Mouse (Mus musculus): ENCODE results near the gene Fut8. TPM values are rescaled to one million over a fixed set of nuclear protein-coding genes. Genes with fewer than 3 reads are reported as not detected.

Gene Fut8
- polyA plus RNA-seq, 1 experiment from 2014 or later: 16.2 TPM

- Histone ChIP-seq H3K27me3 (replicated peaks; ENCODE audit: control insufficient read depth, insufficient read depth, low read length) (0 out of 2 replicates have a peak, but pooled peaks cover 6% of the 10 kb centered on the region), H3K9ac (ENCODE audit: low read depth, low read length) (no peak overlapping the region)
- WGBS: 86% methylated on average over 4 of the region's 4 CpGs
Observed at GRCm38 (mm10) chr12:77198253-77198652, 39.7 kb upstream of the Fut8 start.

GRCm38 (mm10) chr12:77201461-77202143 lies 36.3 kb upstream of the Fut8 start:
- no peaks in the 10 kb centered on the region for H3K36me3 ChIP-seq (ENCODE audit: control insufficient read depth, insufficient read depth, low read length)
- no peak overlapping the region for H3K9ac ChIP-seq (ENCODE audit: low read depth, low read length)
- no peak overlapping the region for H3K4me3 ChIP-seq (ENCODE audit: low read length)
- 55% methylated on average over 10 of the region's 10 CpGs for WGBS
- no peaks in the 10 kb centered on the region for H3K4me1 ChIP-seq (ENCODE audit: control insufficient read depth, insufficient read depth, low read length)
- no peak overlapping the region for H3K4me2 ChIP-seq (ENCODE audit: low read depth, low read length)
- peaks cover 18% of the 10 kb centered on the region; the same call in 1 of the 2 replicates for H3K27me3 ChIP-seq (replicated peaks; ENCODE audit: control insufficient read depth, insufficient read depth, low read length)
- no peak overlapping the region for H3K27ac ChIP-seq (ENCODE audit: low read length)
- no peak for ATAC-seq
- H3K9me3 ChIP-seq (ENCODE audit: control insufficient read depth, low read length): no peaks in the 10 kb centered on the region

More at GRCm38 (mm10) chr12:77198253-77198652, 39.7 kb upstream of the Fut8 start:
- Histone ChIP-seq H3K27ac (ENCODE audit: low read length) (no peak overlapping the region), H3K4me1 (ENCODE audit: control insufficient read depth, insufficient read depth, low read length) (no peaks in the 10 kb centered on the region; the same call in 1 of the 2 replicates), H3K4me2 (ENCODE audit: low read depth, low read length) (no peak overlapping the region), H3K9me3 (ENCODE audit: control insufficient read depth, low read length) (no peaks in the 10 kb centered on the region), H3K36me3 (ENCODE audit: control insufficient read depth, insufficient read depth, low read length) (no peaks in the 10 kb centered on the region), H3K4me3 (ENCODE audit: low read length) (no peak overlapping the region)
- ATAC-seq: no peak

GRCm38 (mm10) chr12:77203136-77203535 lies 34.8 kb upstream of the Fut8 start:
- H3K27me3 ChIP-seq (replicated peaks; ENCODE audit: control insufficient read depth, insufficient read depth, low read length): peaks cover 19% of the 10 kb centered on the region; the same call in 1 of the 2 replicates
- no peaks in the 10 kb centered on the region for H3K9me3 ChIP-seq (ENCODE audit: control insufficient read depth, low read length)
- WGBS: 93% methylated on average over 4 of the region's 4 CpGs
- no peak overlapping the region for H3K27ac ChIP-seq (ENCODE audit: low read length)
- no peak overlapping the region for H3K4me2 ChIP-seq (ENCODE audit: low read depth, low read length)
- no peak for ATAC-seq
- H3K4me1 ChIP-seq (ENCODE audit: control insufficient read depth, insufficient read depth, low read length): no peaks in the 10 kb centered on the region
- no peaks in the 10 kb centered on the region for H3K36me3 ChIP-seq (ENCODE audit: control insufficient read depth, insufficient read depth, low read length)
- no peak overlapping the region for H3K4me3 ChIP-seq (ENCODE audit: low read length)
- H3K9ac ChIP-seq (ENCODE audit: low read depth, low read length): no peak overlapping the region

GRCm38 (mm10) chr12:77206852-77207251 lies 31.1 kb upstream of the Fut8 start:
- no peak for ATAC-seq
- H3K4me3 ChIP-seq (ENCODE audit: low read length): no peak overlapping the region

GRCm38 (mm10) chr12:77208056-77208455 lies 29.9 kb upstream of the Fut8 start:
- Histone ChIP-seq H3K4me1 (ENCODE audit: control insufficient read depth, insufficient read depth, low read length) (no peaks in the 10 kb centered on the region), H3K27me3 (replicated peaks; ENCODE audit: control insufficient read depth, insufficient read depth, low read length) (peaks cover 18% of the 10 kb centered on the region; the same call in 1 of the 2 replicates), H3K4me3 (ENCODE audit: low read length) (no peak overlapping the region), H3K9me3 (ENCODE audit: control insufficient read depth, low read length) (no peaks in the 10 kb centered on the region), H3K27ac (ENCODE audit: low read length) (no peak overlapping the region), H3K36me3 (ENCODE audit: control insufficient read depth, insufficient read depth, low read length) (no peaks in the 10 kb centered on the region), H3K4me2 (ENCODE audit: low read depth, low read length) (no peak overlapping the region), H3K9ac (ENCODE audit: low read depth, low read length) (no peak overlapping the region)
- no peak for ATAC-seq
- 89% methylated on average over 2 of the region's 2 CpGs for WGBS

More at GRCm38 (mm10) chr12:77206852-77207251, 31.1 kb upstream of the Fut8 start:
- no peaks in the 10 kb centered on the region for H3K36me3 ChIP-seq (ENCODE audit: control insufficient read depth, insufficient read depth, low read length)
- H3K27ac ChIP-seq (ENCODE audit: low read length): no peak overlapping the region
- H3K9me3 ChIP-seq (ENCODE audit: control insufficient read depth, low read length): no peaks in the 10 kb centered on the region
- no peak overlapping the region for H3K9ac ChIP-seq (ENCODE audit: low read depth, low read length)
- WGBS: 72% methylated on average over 5 of the region's 5 CpGs
- no peaks in the 10 kb centered on the region for H3K4me1 ChIP-seq (ENCODE audit: control insufficient read depth, insufficient read depth, low read length)
- no peak overlapping the region for H3K4me2 ChIP-seq (ENCODE audit: low read depth, low read length)
- H3K27me3 ChIP-seq (replicated peaks; ENCODE audit: control insufficient read depth, insufficient read depth, low read length): peaks cover 22% of the 10 kb centered on the region; the same call in 1 of the 2 replicates

GRCm38 (mm10) chr12:77208576-77209180 lies 29.2 kb upstream of the Fut8 start:
- no peak overlapping the region for H3K27ac ChIP-seq (ENCODE audit: low read length)
- WGBS: 77% methylated on average over 5 of the region's 5 CpGs
- H3K4me3 ChIP-seq (ENCODE audit: low read length): no peak overlapping the region
- no peak overlapping the region for H3K9ac ChIP-seq (ENCODE audit: low read depth, low read length)
- H3K27me3 ChIP-seq (replicated peaks; ENCODE audit: control insufficient read depth, insufficient read depth, low read length): peaks cover 12% of the 10 kb centered on the region; the same call in 1 of the 2 replicates
- no peaks in the 10 kb centered on the region for H3K9me3 ChIP-seq (ENCODE audit: control insufficient read depth, low read length)
- no peaks in the 10 kb centered on the region for H3K4me1 ChIP-seq (ENCODE audit: control insufficient read depth, insufficient read depth, low read length)
- no peaks in the 10 kb centered on the region for H3K36me3 ChIP-seq (ENCODE audit: control insufficient read depth, insufficient read depth, low read length)
- H3K4me2 ChIP-seq (ENCODE audit: low read depth, low read length): no peak overlapping the region
- ATAC-seq: no peak

- no peak overlapping the region for H3K4me3 ChIP-seq (ENCODE audit: low read length)
- no peaks in the 10 kb centered on the region for H3K36me3 ChIP-seq (ENCODE audit: control insufficient read depth, insufficient read depth, low read length)
- H3K9me3 ChIP-seq (ENCODE audit: control insufficient read depth, low read length): no peaks in the 10 kb centered on the region
- no peak overlapping the region for H3K9ac ChIP-seq (ENCODE audit: low read depth, low read length)
- H3K4me1 ChIP-seq (ENCODE audit: control insufficient read depth, insufficient read depth, low read length): no peaks in the 10 kb centered on the region
- no peak overlapping the region for H3K27ac ChIP-seq (ENCODE audit: low read length)
- 71% methylated on average over 7 of the region's 7 CpGs for WGBS
- 0 out of 2 replicates have a peak, but pooled peaks cover 6% of the 10 kb centered on the region for H3K27me3 ChIP-seq (replicated peaks; ENCODE audit: control insufficient read depth, insufficient read depth, low read length)
- no peak for ATAC-seq
- H3K4me2 ChIP-seq (ENCODE audit: low read depth, low read length): no peak overlapping the region
Observed at GRCm38 (mm10) chr12:77211695-77212208, 26.2 kb upstream of the Fut8 start.

- Histone ChIP-seq H3K9ac (ENCODE audit: low read depth, low read length) (no peak overlapping the region), H3K9me3 (ENCODE audit: control insufficient read depth, low read length) (no peaks in the 10 kb centered on the region), H3K36me3 (ENCODE audit: control insufficient read depth, insufficient read depth, low read length) (no peaks in the 10 kb centered on the region), H3K4me2 (ENCODE audit: low read depth, low read length) (no peak overlapping the region), H3K4me3 (ENCODE audit: low read length) (no peak overlapping the region), H3K27me3 (replicated peaks; ENCODE audit: control insufficient read depth, insufficient read depth, low read length) (0 out of 2 replicates have a peak, but pooled peaks cover 8% of the 10 kb centered on the region), H3K27ac (ENCODE audit: low read length) (no peak overlapping the region), H3K4me1 (ENCODE audit: control insufficient read depth, insufficient read depth, low read length) (no peaks in the 10 kb centered on the region)
- 74% methylated on average over 6 of the region's 6 CpGs for WGBS
- no peak for ATAC-seq
Observed at GRCm38 (mm10) chr12:77213896-77214564, 23.9 kb upstream of the Fut8 start.

GRCm38 (mm10) chr12:77214565-77214909 lies 23.4 kb upstream of the Fut8 start:
- H3K27ac ChIP-seq (ENCODE audit: low read length): no peak overlapping the region
- no peaks in the 10 kb centered on the region for H3K9me3 ChIP-seq (ENCODE audit: control insufficient read depth, low read length)
- H3K9ac ChIP-seq (ENCODE audit: low read depth, low read length): no peak overlapping the region
- no peaks in the 10 kb centered on the region for H3K4me1 ChIP-seq (ENCODE audit: control insufficient read depth, insufficient read depth, low read length)
- ATAC-seq: no peak
- no peaks in the 10 kb centered on the region for H3K36me3 ChIP-seq (ENCODE audit: control insufficient read depth, insufficient read depth, low read length)
- 90% methylated on average over 3 of the region's 3 CpGs for WGBS
- H3K4me3 ChIP-seq (ENCODE audit: low read length): no peak overlapping the region
- H3K27me3 ChIP-seq (replicated peaks; ENCODE audit: control insufficient read depth, insufficient read depth, low read length): 0 out of 2 replicates have a peak, but pooled peaks cover 8% of the 10 kb centered on the region
- H3K4me2 ChIP-seq (ENCODE audit: low read depth, low read length): no peak overlapping the region
